Mouse (Mus musculus): Measurements from ENCODE around the gene Tat.

DNA sequence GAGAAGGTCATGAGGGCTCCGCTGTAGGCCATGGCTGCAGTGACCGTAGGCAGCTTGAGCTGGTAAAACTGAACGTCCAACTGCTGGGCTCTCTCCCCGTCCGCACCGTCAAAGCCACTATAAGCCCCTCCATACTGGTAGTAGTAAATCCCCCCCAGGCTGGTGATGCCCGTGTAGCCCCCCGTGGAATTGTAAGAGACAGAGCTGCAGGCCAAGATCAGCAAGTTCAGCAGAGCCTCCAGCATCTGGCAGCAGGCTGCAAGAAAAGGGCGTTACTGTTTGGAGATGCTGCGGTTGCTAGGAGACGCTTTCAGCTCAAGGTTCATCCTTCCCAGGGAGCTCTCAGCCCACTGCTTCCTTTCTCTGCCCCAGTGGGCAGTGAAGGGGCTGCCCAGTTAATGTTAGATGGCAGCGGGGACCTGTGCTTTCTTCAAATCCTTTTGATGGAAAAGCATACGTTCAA, 35.7 kb upstream of the Tat start:
- TF ChIP-seq CTCF (IDR thresholded peaks at IDR 0.05; ENCODE audit: borderline replicate concordance, control insufficient read depth, extremely low read depth, insufficient read depth, low read length, poor library complexity) (no peak), POLR2A (IDR thresholded peaks at IDR 0.05; ENCODE audit: control insufficient read depth, extremely low read depth, insufficient read depth, low read length, poor library complexity) (no peak)

Measured in thymus, adult 2 months (tissue).